Comparison of ENCODE assay signal across 8 mouse cellular contexts in genomic region chr8:11636324-11637057, GRCm38 (mm10). TPM values are rescaled to one million over a fixed set of nuclear protein-coding genes. Genes with fewer than 3 reads are reported as not detected.
A peak's percentile ranks its signal among the peaks of the same experiment; 100 is the strongest.
DNase-seq lines count a peak whose midpoint lies in the region; ATAC-seq lines count a peak whose summit lies in the region.

No protein-coding gene starts in this region.

- H3K9ac ChIP-seq in intestine, embryonic 14.5 days (ENCODE audit: low read length) = peak overlapping the region; percentile 31

- peak overlapping the region; percentile 94 for H3K4me3 ChIP-seq in intestine, embryonic 14.5 days (ENCODE audit: low read depth, low read length)

- H3K27me3 ChIP-seq in intestine, embryonic 14.5 days (replicated peaks; ENCODE audit: control insufficient read depth, insufficient read depth, low read length) = no peaks in the 10 kb centered on the region

- intact Hi-C loops in left cerebral cortex, postnatal 10 days (cut with DNase I) = loop anchor here (5.0 kb wide), 2 partner anchors 61 to 79 kb away; partner anchors contain the start of gene Ing1

- ATAC-seq in intestine, embryonic 14.5 days (replicated peaks; ENCODE audit: low FRiP score, low TSS enrichment, low read depth) = peak; percentile 77
- peak; percentile 70 for ATAC-seq in megakaryocyte progenitor cell, adult 5-6 weeks (replicated peaks; ENCODE audit: poor library complexity)

- H3K4me1 ChIP-seq in intestine, embryonic 14.5 days (replicated peaks; ENCODE audit: control insufficient read depth, insufficient read depth, low read length) = peaks cover 21% of the 10 kb centered on the region

- peaks cover 12% of the 10 kb centered on the region for H3K36me3 ChIP-seq in intestine, embryonic 14.5 days (ENCODE audit: control insufficient read depth, insufficient read depth, low read length)

- no peaks in the 10 kb centered on the region for H3K9me3 ChIP-seq in intestine, embryonic 14.5 days (ENCODE audit: control insufficient read depth, low read length)

- peak overlapping the region; percentile 98 for H3K27ac ChIP-seq in intestine, embryonic 14.5 days (ENCODE audit: low read depth)

- H3K4me2 ChIP-seq in intestine, embryonic 14.5 days (ENCODE audit: low read length) = peak overlapping the region; percentile 90

- peak; percentile 69 to 80 for DNase-seq in adrenal gland, adult 18-20 months (ENCODE audit: low spot score in 2 of 2)
- DNase-seq in embryo, embryonic 11 days = peak; percentile 91
- DNase-seq in gastrocnemius, postnatal 25 days = peak; percentile 88
- peak; percentile 86 for DNase-seq in intestine, embryonic 14.5 days (ENCODE audit: low spot score)
- DNase-seq in left cerebral cortex, postnatal 10 days (ENCODE audit: extremely low spot score in 1 of 2, low spot score in 2 of 2) = peak; percentile 82 to 90
- peak; percentile 90 to 93 for DNase-seq in right cerebral cortex, postnatal 10 days (ENCODE audit: low spot score in 2 of 2)
- peak; percentile 90 for DNase-seq in urinary bladder, postnatal 14 days (ENCODE audit: low spot score)

- WGBS in intestine, embryonic 14.5 days = 7% methylated on average over 30 of the region's 30 CpGs

RNA-seq across cellular contexts. Expression of gene Ankrd10, which starts 0.9 kb away (rescaled TPM):
- total RNA-seq in adrenal gland, adult 18-20 months (2021) = 10 to 100 TPM; 39.5 to 46.3 TPM
- total RNA-seq in gastrocnemius, postnatal 25 days (2021) = 10 to 100 TPM; 18.0 to 19.9 TPM
- 103 and 119 TPM in 2 replicates for polyA plus RNA-seq in intestine, embryonic 14.5 days (2014; fragmentation: Nextera tagmentation; extraction: Ambion mirVana)
- 10 to 100 TPM; 62.8 to 64.7 TPM for total RNA-seq in left cerebral cortex, postnatal 10 days (2021)
- total RNA-seq in megakaryocyte progenitor cell, adult 5-6 weeks (2015) = 87.0 and 98.7 TPM in 2 replicates
- total RNA-seq in megakaryocyte progenitor cell, adult 5-6 weeks (2017) = 63.9 and 67.6 TPM in 2 replicates

Comparison
In these comparisons a context has a peak if more than half of its experiments do, and no peak if none do; other contexts are left out.
1. Peak in every context shown above with its lines: DNase-seq, ATAC-seq, H3K4me3 ChIP-seq and H3K27ac ChIP-seq.